Mouse (Mus musculus) heart, embryonic 11.5 days (tissue): ENCODE data around the gene Olfr1389. TPM values are rescaled to one million over a fixed set of nuclear protein-coding genes. Genes with fewer than 3 reads are reported as not detected.
"Not testable (repeated sequence)": the region's sequence is repeated elsewhere in the genome, so short reads cannot be mapped to it uniquely, and the experiment has no call there.

Experiments used
- ATAC-seq: fragments of 200-750 bp; cut with Nextera tagmentation; replicated peaks from 2 replicates; pipeline ENCODE4 v1.8.0; 2017; ENCODE audit warnings: moderate library complexity; ENCODE audit not compliant: insufficient number of reproducible peaks, low FRiP score, low TSS enrichment
- H3K27ac ChIP-seq: fragments of 300-500 bp; sonication (generic); 2 replicates; pipeline ENCODE4 v1.5.1; 2014; ENCODE audit warnings: mild to moderate bottlenecking, low read depth, low read length
- H3K27me3 ChIP-seq: fragments of 300-500 bp; sonication (generic); 2 replicates; pipeline ENCODE4 v1.6.1; 2014; ENCODE audit warnings: mild to moderate bottlenecking, low read length, mixed read lengths; ENCODE audit not compliant: control insufficient read depth, insufficient read depth
- H3K36me3 ChIP-seq: fragments of 300-500 bp; sonication (generic); 2 replicates; pipeline ENCODE4 v1.6.1; 2014; ENCODE audit warnings: mild to moderate bottlenecking, low read length, moderate library complexity, mixed read lengths; ENCODE audit not compliant: control insufficient read depth, insufficient read depth
- H3K4me1 ChIP-seq: fragments of 300-500 bp; sonication (generic); 2 replicates; pipeline ENCODE4 v1.6.1; 2014; ENCODE audit warnings: low read length; ENCODE audit not compliant: control insufficient read depth, insufficient read depth
- H3K4me2 ChIP-seq: fragments of 300-500 bp; sonication (generic); 2 replicates; pipeline ENCODE4 v1.6.1; 2014; ENCODE audit warnings: mild to moderate bottlenecking, moderate library complexity
- H3K4me3 ChIP-seq: fragments of 300-500 bp; sonication (generic); 2 replicates; pipeline ENCODE4 v1.5.1; 2014; ENCODE audit warnings: low read depth, low read length
- H3K9ac ChIP-seq: fragments of 300-500 bp; sonication (generic); 2 replicates; pipeline ENCODE4 v1.6.1; 2014; ENCODE audit warnings: mild to moderate bottlenecking, low read depth, low read length, moderate library complexity
- H3K9me3 ChIP-seq: fragments of 300-500 bp; sonication (generic); replicated peaks from 2 replicates; pipeline ENCODE4 v1.6.1; 2016; ENCODE audit warnings: low read length; ENCODE audit not compliant: control insufficient read depth
- WGBS: fragments of 180-500 bp; shearing (Covaris S2); extraction: QIAGEN DNeasy Blood & Tissue Kit; methylation state at CpG from one replicate; pipeline ENCODE4 v1.1.7; 2014; ENCODE audit not compliant: insufficient replicate concordance; 5-methylcytosine and 5-hydroxymethylcytosine counted together
- polyA plus RNA-seq: library from polyadenylated mRNA; unstranded; fragments of >200 nt; fragmentation: Nextera tagmentation; extraction: Ambion mirVana; gene quantifications from 2 replicates; pipeline ENCODE4 v1.2.1, GENCODE M21; 2014

Gene Olfr1389
- polyA plus RNA-seq, 1 experiment from 2014 or later: not detected

- ATAC-seq: no peak
- Histone ChIP-seq H3K27ac (no peak within 1 kb of the TSS), H3K9me3 (no peaks in the 10 kb centered on the region), H3K4me3 (no peak within 1 kb of the TSS), H3K27me3 (no peaks in the 10 kb centered on the region), H3K36me3 (no peaks in the 10 kb centered on the region), H3K9ac (no peak within 1 kb of the TSS), H3K4me1 (no peaks in the 10 kb centered on the region), H3K4me2 (no peak within 1 kb of the TSS)
- WGBS: 75% methylated on average over 1 of the region's 1 CpGs
Observed at GRCm38 (mm10) chr11:49455043-49455442, 32.2 kb downstream of the Olfr1389 start, which contains the start of gene Olfr1387. Gene Olfr1387 (plus strand): TSS chr11:49455343.

GRCm38 (mm10) chr11:49464746-49465145 lies 41.9 kb downstream of the Olfr1389 start, which contains the start of gene Olfr1386:
Gene Olfr1386 (plus strand): TSS chr11:49465046.
- WGBS: 83% methylated on average over 2 of the region's 3 CpGs
- not testable (repeated sequence) for ATAC-seq, H3K4me1 ChIP-seq, H3K9ac ChIP-seq, H3K4me2 ChIP-seq, H3K27ac ChIP-seq, H3K36me3 ChIP-seq, H3K4me3 ChIP-seq, H3K9me3 ChIP-seq, H3K27me3 ChIP-seq

Other genes starting within 250 kb of the Olfr1389 start
- 0.39 and 0.49 TPM in 2 replicates for gene Btnl9, start 235.9 kb upstream of the Olfr1389 start, polyA plus RNA-seq
- gene Zfp62, start 219.8 kb upstream of the Olfr1389 start, polyA plus RNA-seq: 33.9 and 36.8 TPM in 2 replicates
- gene Mgat1, start 178.9 kb upstream of the Olfr1389 start, polyA plus RNA-seq: 32.9 and 39.1 TPM in 2 replicates
- not detected in 2 replicates for gene Olfr1393, start 144.8 kb upstream of the Olfr1389 start, polyA plus RNA-seq
- not detected in 2 replicates for gene Olfr1392, start 137.8 kb upstream of the Olfr1389 start, polyA plus RNA-seq
- gene Olfr10, start 118.3 kb upstream of the Olfr1389 start, polyA plus RNA-seq: not detected in 2 replicates
- gene Olfr1391, start 100.3 kb upstream of the Olfr1389 start, polyA plus RNA-seq: not detected in 2 replicates
- gene Olfr1390, start 87.9 kb upstream of the Olfr1389 start, polyA plus RNA-seq: not detected in 2 replicates
- 0.07 TPM in 1 of 2 replicates, not detected in the other for gene Olfr1388, start 13.6 kb downstream of the Olfr1389 start, polyA plus RNA-seq
- gene Olfr1387, start 32.3 kb downstream of the Olfr1389 start, polyA plus RNA-seq: not detected in 2 replicates
- not detected in 2 replicates for gene Olfr1386, start 42.0 kb downstream of the Olfr1389 start, polyA plus RNA-seq
- gene Olfr1385, start 66.0 kb downstream of the Olfr1389 start, polyA plus RNA-seq: not detected in 2 replicates
- not detected in 2 replicates for gene Olfr1384, start 83.7 kb downstream of the Olfr1389 start, polyA plus RNA-seq
- not detected in 2 replicates for gene Olfr1383, start 96.6 kb downstream of the Olfr1389 start, polyA plus RNA-seq
- gene Olfr1382, start 105.2 kb downstream of the Olfr1389 start, polyA plus RNA-seq: not detected in 2 replicates
- gene Olfr1381, start 120.4 kb downstream of the Olfr1389 start, polyA plus RNA-seq: not detected in 2 replicates
- gene Olfr1380, start 133.8 kb downstream of the Olfr1389 start, polyA plus RNA-seq: not detected in 2 replicates
- 6.3 and 7.6 TPM in 2 replicates for gene Flt4, start 186.2 kb downstream of the Olfr1389 start, polyA plus RNA-seq
- 0.86 and 1.1 TPM in 2 replicates for gene Scgb3a1, start 240.5 kb downstream of the Olfr1389 start, polyA plus RNA-seq